Mouse (Mus musculus) layer of hippocampus, postnatal 10 days (tissue): ENCODE measurements around the gene Sestd1. TPM values are rescaled to one million over a fixed set of nuclear protein-coding genes. Genes with fewer than 3 reads are reported as not detected.

Experiments used
- DNase-seq, 2 experiments: peaks; one replicate each; pipeline ENCODE4 v3.0.0; 2021; ENCODE audit warnings: low spot score in 2 of 2
- total RNA-seq, 2 experiments: library from RNA; stranded (reverse); gene quantifications; 2 replicates each; pipeline ENCODE4 v1.2.3; 2021

The Sestd1 gene
- total RNA-seq, 2 experiments from 2014 or later: 83.7 to 90.9 TPM

DNA sequence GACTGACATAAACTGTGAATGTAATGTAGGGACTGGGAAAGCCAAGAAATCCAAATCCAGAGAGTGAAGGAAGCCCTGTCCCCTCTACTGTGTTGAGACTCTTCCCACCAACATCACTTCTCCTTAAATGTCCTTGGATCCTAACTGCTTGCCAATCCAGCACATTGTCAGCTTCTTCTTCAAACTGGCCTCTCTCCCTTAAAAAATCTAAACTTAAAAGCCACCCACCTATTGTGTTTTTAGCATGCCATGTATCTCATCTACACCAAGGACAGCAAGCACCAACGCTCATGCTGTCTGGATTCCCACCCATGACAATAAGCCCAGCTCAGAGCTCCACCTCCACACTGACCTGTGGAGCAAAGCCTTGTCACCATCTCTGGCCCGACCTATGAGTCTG, 7.4 kb downstream of the Sestd1 start:
- no peak for DNase-seq

GRCm38 (mm10) chr2:77270781-77271180, 9.6 kb downstream of the Sestd1 start:
- no peak for DNase-seq

- DNase-seq: no peak
These were observed 10.3 kb downstream of the Sestd1 start for GRCm38 (mm10) chr2:77270136-77270535.

DNA sequence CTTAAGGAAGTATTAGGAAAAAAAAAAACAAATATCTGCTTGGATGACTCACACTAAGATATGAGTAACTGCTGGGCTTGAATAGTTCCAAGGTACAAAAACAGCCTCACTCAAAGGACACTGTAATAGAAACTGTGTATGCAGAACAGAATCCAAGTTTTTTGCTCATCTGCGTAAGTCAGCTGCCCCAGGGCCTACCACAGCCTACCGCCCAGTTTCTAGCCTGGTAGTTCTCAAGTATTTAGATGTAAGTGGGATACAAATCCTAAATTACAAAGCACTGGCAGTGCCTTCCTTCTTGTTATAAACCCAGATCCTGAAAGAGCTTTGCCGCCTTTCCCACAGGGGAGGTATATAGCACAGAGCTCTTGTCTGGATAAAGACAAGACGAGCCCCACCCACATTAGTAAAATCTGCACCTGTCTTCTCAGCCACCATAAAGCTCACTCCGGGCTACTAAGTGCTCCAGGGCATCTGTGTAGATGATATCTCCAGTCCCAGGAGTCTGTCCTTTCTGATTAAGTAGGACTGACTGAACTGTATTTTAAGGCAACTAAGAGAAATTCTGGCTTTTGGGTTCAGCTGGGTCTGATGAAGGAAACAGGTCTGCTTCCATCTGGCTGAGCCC, 11.7 kb downstream of the Sestd1 start:
- DNase-seq: no peak

GRCm38 (mm10) chr2:77266931-77267330, 13.5 kb downstream of the Sestd1 start:
- DNase-seq: no peak

GRCm38 (mm10) chr2:77266011-77266410, 14.4 kb downstream of the Sestd1 start:
- DNase-seq: no peak

DNA sequence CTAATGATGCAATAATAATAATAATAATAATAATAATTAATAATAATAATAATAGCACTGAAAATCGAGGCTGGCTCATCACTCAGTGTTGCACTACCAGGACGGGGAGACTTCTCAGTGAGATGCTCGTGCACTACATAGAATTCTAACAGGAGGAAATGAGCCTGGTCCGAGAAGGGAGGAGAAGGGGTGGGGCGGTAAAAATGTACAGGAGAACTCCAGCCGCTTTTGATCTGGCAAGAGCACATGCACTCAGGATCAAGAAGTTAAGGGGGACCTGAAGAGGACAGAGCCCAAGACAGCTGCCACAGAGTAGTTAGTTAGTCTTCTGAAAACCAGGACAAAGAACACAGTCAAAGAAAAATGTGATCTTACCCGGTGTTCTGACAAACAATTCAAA, 15.1 kb downstream of the Sestd1 start:
- DNase-seq: no peak

- no peak for DNase-seq
These were observed 15.8 kb downstream of the Sestd1 start for GRCm38 (mm10) chr2:77264550-77264949.

GRCm38 (mm10) chr2:77263477-77264435, 16.6 kb downstream of the Sestd1 start:
- DNase-seq: no peak

- no peak for DNase-seq
These were observed 20.3 kb downstream of the Sestd1 start for GRCm38 (mm10) chr2:77260134-77260533.

GRCm38 (mm10) chr2:77253227-77253626, 27.2 kb downstream of the Sestd1 start:
- no peak for DNase-seq

DNA sequence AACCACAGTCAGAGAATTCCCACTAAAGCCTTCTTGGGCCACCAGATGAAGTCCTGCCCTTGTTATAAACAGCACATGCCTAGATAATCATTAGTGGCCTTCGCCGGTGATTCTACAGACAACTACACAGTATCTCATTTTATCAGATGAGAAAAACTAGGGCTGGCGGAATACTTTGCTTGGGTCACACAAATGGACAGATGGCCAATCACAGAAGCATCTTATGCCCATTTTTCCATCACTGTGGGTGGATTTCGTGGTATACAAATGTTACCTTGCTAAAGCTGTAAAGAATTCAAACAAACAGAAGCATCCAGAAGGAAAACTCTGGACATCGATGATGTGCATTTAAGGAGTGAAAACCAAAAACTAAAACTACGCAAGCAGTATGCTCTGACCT, 28.7 kb downstream of the Sestd1 start:
- DNase-seq: no peak

- DNase-seq: peak; percentile 34 to 54
These were observed 30.4 kb downstream of the Sestd1 start for GRCm38 (mm10) chr2:77249771-77250681.

DNA sequence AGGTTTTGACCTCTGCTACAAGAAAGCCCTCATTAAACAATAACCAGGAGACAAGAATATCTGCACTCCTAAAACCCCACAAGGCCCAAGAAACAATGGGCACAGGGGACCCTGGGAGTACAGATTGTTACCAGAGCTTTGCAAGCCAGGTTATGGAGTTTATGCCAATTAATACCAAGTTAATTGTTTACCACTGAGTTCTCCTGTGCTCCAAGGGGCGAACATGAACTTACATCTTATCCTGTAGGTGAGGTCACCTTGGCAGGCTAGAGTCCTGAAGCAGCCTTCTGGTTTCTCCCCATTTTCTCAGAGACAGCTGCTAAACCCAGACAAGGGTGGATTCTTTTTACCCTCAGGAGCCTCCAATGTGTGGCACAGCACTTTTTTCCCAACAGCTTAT, 32.0 kb downstream of the Sestd1 start:
- no peak for DNase-seq

- DNase-seq: no peak
These were observed 33.1 kb downstream of the Sestd1 start for GRCm38 (mm10) chr2:77247200-77247830.

GRCm38 (mm10) chr2:77245806-77246205, 34.6 kb downstream of the Sestd1 start:
- no peak for DNase-seq

DNA sequence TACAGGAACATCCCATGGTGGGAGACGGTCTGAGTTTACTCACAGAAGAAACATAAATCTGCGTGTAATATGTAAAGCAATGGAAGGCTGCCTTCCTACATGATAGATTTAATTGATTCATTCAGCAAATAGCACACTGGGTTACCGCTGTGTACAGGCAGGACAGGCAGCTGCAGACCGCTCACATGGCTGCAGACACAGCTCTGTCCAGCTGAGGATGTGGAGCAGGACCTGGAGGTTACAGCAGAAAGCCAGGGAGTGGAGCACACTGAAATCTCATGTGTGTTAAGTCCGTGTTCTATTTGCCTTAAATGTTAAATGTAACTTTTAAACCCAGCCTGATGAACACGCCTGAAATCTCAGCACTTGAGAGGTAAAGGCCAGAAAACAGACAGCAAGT, 38.1 kb downstream of the Sestd1 start:
- no peak for DNase-seq

- no peak for DNase-seq
These were observed 41.8 kb downstream of the Sestd1 start for GRCm38 (mm10) chr2:77238607-77239006.

DNA sequence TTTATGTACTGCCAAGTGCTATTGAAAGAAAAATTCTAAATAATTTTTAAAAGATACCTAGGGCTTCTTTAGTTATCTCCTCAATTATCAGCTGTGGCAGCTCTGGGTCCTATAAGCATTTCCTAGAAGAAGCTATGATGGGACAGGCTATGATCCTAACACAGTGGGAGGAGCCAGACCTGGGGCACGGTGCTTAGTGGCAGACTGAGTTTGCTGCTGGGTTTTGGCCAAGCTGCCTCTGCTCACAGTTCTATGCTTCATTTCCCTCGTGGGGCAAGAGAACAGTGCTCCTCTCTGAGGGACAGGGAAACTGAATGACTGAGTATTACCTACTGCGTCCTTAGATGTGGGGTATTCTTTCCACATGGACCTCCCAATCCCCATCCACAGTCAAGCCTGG, 42.3 kb downstream of the Sestd1 start:
- DNase-seq: no peak

GRCm38 (mm10) chr2:77236860-77237259, 43.5 kb downstream of the Sestd1 start:
- no peak for DNase-seq

GRCm38 (mm10) chr2:77235896-77236295, 44.5 kb downstream of the Sestd1 start:
- no peak for DNase-seq
